ENCODE assay signal across 8 mouse cellular contexts in genomic region chr7:99268506-99268900, GRCm38 (mm10). TPM values are rescaled to one million over a fixed set of nuclear protein-coding genes. Genes with fewer than 3 reads are reported as not detected.
DNase-seq lines count a peak whose midpoint lies in the region; ATAC-seq and TF ChIP-seq lines count a peak whose summit lies in the region.

No protein-coding gene starts in this region.

- peaks cover 7% of the 10 kb centered on the region; the same call in 1 of the 2 replicates for H3K4me1 ChIP-seq in spleen, adult 2 months (ENCODE audit: control insufficient read depth, insufficient read depth, insufficient read length)
- peaks cover 16% of the 10 kb centered on the region for H3K4me1 ChIP-seq in limb, embryonic 14.5 days (ENCODE audit: control insufficient read depth, insufficient read depth, low read length)
- H3K4me1 ChIP-seq in stomach, embryonic 15.5 days: peaks cover 26% of the 10 kb centered on the region

- peak overlapping the region; percentile 91 for H3K4me2 ChIP-seq in limb, embryonic 14.5 days (replicated peaks; ENCODE audit: low read depth, low read length, severe bottlenecking)
- H3K4me2 ChIP-seq in stomach, embryonic 15.5 days: peak overlapping the region; percentile 94

- no peak for ATAC-seq in cerebellum, adult (ENCODE audit: insufficient number of reproducible peaks, low FRiP score, low TSS enrichment)
- no peak for ATAC-seq in limb, embryonic 14.5 days (ENCODE audit: low FRiP score, low read depth)
- ATAC-seq in stomach, embryonic 15.5 days (ENCODE audit: insufficient read depth, low FRiP score, low read depth): peak; percentile 12; the same call in 1 of the 2 replicates

- 2% methylated on average over 29 of the region's 29 CpGs for WGBS in spleen, adult 2 months
- under 1% methylated on average over 24 of the region's 29 CpGs for WGBS in limb, embryonic 14.5 days
- WGBS in stomach, embryonic 15.5 days: under 1% methylated on average over 29 of the region's 29 CpGs

- no peak overlapping the region for H3K27ac ChIP-seq in spleen, adult 2 months (ENCODE audit: insufficient read depth, low read length)
- no peak overlapping the region for H3K27ac ChIP-seq in limb, embryonic 14.5 days (replicated peaks; ENCODE audit: low read depth, low read length)
- H3K27ac ChIP-seq in stomach, embryonic 15.5 days: no peak overlapping the region

- H3K4me3 ChIP-seq in spleen, adult 2 months (ENCODE audit: extremely low read depth, insufficient read depth, insufficient read length): peak overlapping the region; percentile 31
- peak overlapping the region; percentile 54 for H3K4me3 ChIP-seq in limb, embryonic 14.5 days (replicated peaks; ENCODE audit: low read length)
- peak overlapping the region; percentile 49 for H3K4me3 ChIP-seq in stomach, embryonic 15.5 days (replicated peaks)

- H3K9me3 ChIP-seq in limb, embryonic 14.5 days (ENCODE audit: control insufficient read depth, low read length): no peaks in the 10 kb centered on the region
- no peaks in the 10 kb centered on the region for H3K9me3 ChIP-seq in stomach, embryonic 15.5 days

- TF ChIP-seq POLR2A in spleen, adult 2 months (IDR thresholded peaks at IDR 0.05; ENCODE audit: low read depth, low read length): no peak
- no peak for TF ChIP-seq POLR2A in limb, embryonic 14.5 days (IDR thresholded peaks at IDR 0.05; ENCODE audit: borderline replicate concordance, extremely low read depth, insufficient read depth, insufficient read length)

- H3K9ac ChIP-seq in limb, embryonic 14.5 days (ENCODE audit: low read depth, low read length, severe bottlenecking): peak overlapping the region; percentile 49
- no peak overlapping the region for H3K9ac ChIP-seq in stomach, embryonic 15.5 days

- peaks cover 20% of the 10 kb centered on the region for H3K27me3 ChIP-seq in spleen, adult 2 months (ENCODE audit: control insufficient read depth, insufficient read depth, low read length)
- peaks cover 55% of the 10 kb centered on the region for H3K27me3 ChIP-seq in limb, embryonic 14.5 days (ENCODE audit: control insufficient read depth, insufficient read depth, low read length)
- peaks cover 62% of the 10 kb centered on the region for H3K27me3 ChIP-seq in stomach, embryonic 15.5 days (replicated peaks)

- DNase-seq in cerebellum, adult 11-12 months: peak; percentile 28
- no peak for DNase-seq in spleen, adult 2 months (ENCODE audit: low read depth in 1 of 2, low spot score in 2 of 2)
- DNase-seq in spleen, postnatal 36 days (ENCODE audit: low spot score in 2 of 2): no peak
- DNase-seq in limb, embryonic 14.5 days (ENCODE audit: low spot score): no peak
- no peak for DNase-seq in adrenal gland, adult 8-10 months
- no peak for DNase-seq in kidney, postnatal 36 days

- no peaks in the 10 kb centered on the region for H3K36me3 ChIP-seq in spleen, adult 2 months (ENCODE audit: control insufficient read depth, insufficient read depth, low read length)
- H3K36me3 ChIP-seq in limb, embryonic 14.5 days (ENCODE audit: control insufficient read depth, insufficient read depth, low read length): no peaks in the 10 kb centered on the region
- no peaks in the 10 kb centered on the region for H3K36me3 ChIP-seq in stomach, embryonic 15.5 days

- TF ChIP-seq CTCF in spleen, adult 2 months (IDR thresholded peaks at IDR 0.05; ENCODE audit: extremely low read depth, insufficient read depth, insufficient read length, insufficient replicate concordance): no peak

RNA-seq across cellular contexts. Expression of gene Map6, which starts 1.3 kb away (rescaled TPM):
- 0.39 and 0.65 TPM in 2 replicates for polyA plus RNA-seq in spleen, adult 2 months (2012; rRNA removed)
- 3.5 and 3.6 TPM in 2 replicates for polyA plus RNA-seq in limb, embryonic 14.5 days (2012; rRNA removed)
- 6.3 and 6.4 TPM in 2 replicates for polyA plus RNA-seq in limb, embryonic 14.5 days (2014; fragmentation: Nextera tagmentation; extraction: Ambion mirVana)
- 6.3 and 6.7 TPM in 2 replicates for polyA plus RNA-seq in stomach, embryonic 15.5 days (2015; fragmentation: Nextera tagmentation; extraction: Ambion mirVana)
- 10 to 100 TPM in 3 of 4 experiments, 1 to 10 TPM in 1; 8.6 to 14.1 (median 12.4) TPM for total RNA-seq in adrenal gland, adult 8-10 months (2022)

RNA-seq across cellular contexts. Expression of gene Mogat2, which starts 30.1 kb away (rescaled TPM):
- polyA plus RNA-seq in spleen, adult 2 months (2012; rRNA removed): 0.21 and 0.47 TPM in 2 replicates
- 2.2 and 3.6 TPM in 2 replicates for polyA plus RNA-seq in limb, embryonic 14.5 days (2012; rRNA removed)
- 4.5 and 5.1 TPM in 2 replicates for polyA plus RNA-seq in limb, embryonic 14.5 days (2014; fragmentation: Nextera tagmentation; extraction: Ambion mirVana)
- polyA plus RNA-seq in stomach, embryonic 15.5 days (2015; fragmentation: Nextera tagmentation; extraction: Ambion mirVana): 28.1 and 34.5 TPM in 2 replicates
- 1 to 10 TPM in 1 of 4 experiments, under 1 TPM in 3; 0.25 to 1.5 (median 0.51) TPM for total RNA-seq in adrenal gland, adult 8-10 months (2022)
